Mouse (Mus musculus) v-Abl transformed pro-B cells (cell line): ENCODE data around the gene Nit2.

Experiments
- in situ Hi-C, 2 experiments: fragments of 400-800 bp; cut with MboI; formaldehyde crosslinking; loops; one replicate each; pipeline ENCODE4 v1.15.1; 2025; ENCODE audit not compliant: unreplicated experiment in 2 of 2

Nit2 gene

DNA sequence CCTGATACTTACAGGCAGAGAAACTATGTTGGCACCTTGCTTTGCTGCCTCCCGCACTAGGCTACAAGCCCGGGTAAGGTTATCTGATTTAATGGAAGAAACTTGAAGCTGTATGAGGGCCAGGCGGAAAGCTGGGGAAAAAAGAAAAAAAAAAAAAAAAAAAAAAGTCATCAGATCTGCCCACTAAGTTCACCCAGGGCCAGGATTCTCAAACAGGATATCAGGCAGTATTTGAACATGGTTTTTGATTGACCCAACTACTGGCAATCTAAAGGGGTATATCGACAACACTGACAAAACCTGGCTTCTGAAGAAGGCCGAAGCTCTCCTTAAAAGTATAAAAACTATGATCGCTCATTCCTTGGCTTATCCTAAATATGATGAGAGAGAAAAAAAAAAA lies 1.1 kb downstream of the Nit2 start:
- in situ Hi-C loops = loop anchor here (5.0 to 10.0 kb wide), 3 partner anchors 44 to 391 kb away; partner anchors contain the start of gene Tomm70a (in 1 of the 2)

DNA sequence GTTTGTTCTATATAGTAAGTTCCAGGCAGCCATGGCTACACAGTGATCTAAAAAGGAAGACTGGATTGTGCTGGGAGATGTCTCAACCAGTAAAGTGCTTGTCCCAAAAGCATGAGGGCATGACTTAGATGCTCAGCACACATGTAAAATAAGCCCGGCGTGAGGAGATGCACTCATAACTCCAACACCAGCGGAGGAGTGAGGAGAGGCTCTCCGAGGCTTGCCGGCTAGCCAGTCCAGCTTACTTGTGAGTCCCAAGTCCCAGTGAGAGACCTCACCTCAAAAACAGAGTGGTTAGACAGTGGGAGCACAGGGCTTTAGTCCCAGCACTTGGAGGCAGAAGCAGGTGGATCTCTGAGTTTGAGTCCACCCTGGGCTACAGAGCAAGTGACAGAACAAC lies 2.0 kb downstream of the Nit2 start:
- in situ Hi-C loops = loop anchor here (5.0 to 10.0 kb wide), 3 partner anchors 43 to 390 kb away; partner anchors contain the start of gene Tomm70a (in 1 of the 2)

DNA sequence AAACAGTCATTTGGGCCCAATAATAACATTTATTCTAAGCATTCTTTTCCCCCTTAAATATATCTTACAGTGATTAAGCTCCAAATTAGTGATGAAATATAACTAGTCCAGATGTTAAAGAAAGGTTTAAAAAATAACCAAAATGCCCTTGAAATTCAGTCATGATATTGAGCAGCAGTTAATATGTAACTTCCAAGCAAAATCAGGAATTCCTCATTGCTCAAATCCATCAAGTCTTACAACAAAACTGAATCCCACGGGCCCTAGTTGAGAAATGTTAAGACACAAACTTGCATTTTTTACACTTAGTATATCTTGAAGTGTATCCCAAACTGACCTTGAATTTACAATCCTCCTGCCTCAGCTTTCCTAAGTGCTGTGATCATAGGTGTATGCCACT lies 3.4 kb downstream of the Nit2 start:
- in situ Hi-C loops = loop anchor here in 1 of 2 experiments (10.0 kb wide), 1 partner anchor 389 kb away; no protein-coding TSS in a partner anchor

DNA sequence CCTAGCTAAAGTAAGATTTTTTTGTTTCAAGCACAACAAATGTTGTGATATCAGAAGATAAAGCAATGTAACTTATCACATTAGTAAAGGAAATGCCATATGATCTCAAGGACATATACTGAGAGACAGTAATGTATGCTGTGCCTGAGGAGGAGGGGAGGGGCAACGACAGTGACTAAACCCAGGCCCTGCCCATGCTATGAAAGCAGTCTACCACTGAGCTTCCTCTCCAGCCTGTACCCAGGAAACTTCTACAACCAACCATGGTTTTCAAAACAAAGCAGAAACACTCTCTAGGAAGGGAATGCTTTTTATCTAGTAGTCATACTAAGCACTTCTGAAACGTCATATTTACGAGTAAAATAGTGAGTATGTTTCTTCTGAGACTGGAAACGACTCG lies 4.3 kb downstream of the Nit2 start:
- in situ Hi-C loops = loop anchor here in 1 of 2 experiments (10.0 kb wide), 1 partner anchor 388 kb away; no protein-coding TSS in a partner anchor

DNA sequence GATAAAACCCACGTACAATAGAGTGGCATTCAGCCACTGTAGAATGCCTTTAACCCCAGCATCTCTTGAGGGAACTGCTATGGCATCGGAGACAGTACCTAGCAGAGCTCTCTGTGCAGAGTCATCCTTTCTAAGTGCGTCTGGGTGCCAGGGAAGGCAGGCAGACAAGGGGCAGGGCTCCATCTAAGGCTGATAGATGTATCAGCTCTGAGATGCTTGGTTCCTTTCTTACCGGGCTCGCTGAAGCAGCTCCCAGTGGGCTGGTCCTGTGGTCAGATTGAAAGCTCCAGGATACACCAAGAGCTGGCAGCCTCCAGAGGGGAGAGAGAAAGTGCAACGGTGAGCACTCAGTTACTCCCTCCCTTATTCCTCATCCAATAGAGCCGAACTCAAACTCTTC lies 7.3 kb downstream of the Nit2 start:
- in situ Hi-C loops = loop anchor here in 1 of 2 experiments (10.0 kb wide), 1 partner anchor 385 kb away; no protein-coding TSS in a partner anchor

DNA sequence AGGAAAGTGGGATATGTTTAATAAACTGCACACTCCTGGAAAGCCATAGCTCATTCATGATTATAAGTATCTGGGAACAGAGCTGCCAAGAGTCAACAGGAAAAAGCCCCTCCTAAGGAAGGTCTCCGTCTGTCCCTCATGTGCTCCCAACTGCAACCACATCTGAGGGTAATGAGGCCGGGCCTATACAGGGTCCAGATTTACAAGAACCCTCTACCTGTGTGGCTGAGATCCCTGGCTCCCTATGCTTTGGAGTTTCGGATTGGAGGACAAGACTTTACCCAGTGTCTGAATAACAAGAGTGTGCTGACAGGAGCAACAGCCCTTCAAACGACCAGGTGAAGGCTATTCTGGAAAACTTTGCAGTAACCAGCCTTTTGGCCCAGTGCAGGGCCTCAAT lies 9.4 kb downstream of the Nit2 start:
- in situ Hi-C loops = no loop called here

DNA sequence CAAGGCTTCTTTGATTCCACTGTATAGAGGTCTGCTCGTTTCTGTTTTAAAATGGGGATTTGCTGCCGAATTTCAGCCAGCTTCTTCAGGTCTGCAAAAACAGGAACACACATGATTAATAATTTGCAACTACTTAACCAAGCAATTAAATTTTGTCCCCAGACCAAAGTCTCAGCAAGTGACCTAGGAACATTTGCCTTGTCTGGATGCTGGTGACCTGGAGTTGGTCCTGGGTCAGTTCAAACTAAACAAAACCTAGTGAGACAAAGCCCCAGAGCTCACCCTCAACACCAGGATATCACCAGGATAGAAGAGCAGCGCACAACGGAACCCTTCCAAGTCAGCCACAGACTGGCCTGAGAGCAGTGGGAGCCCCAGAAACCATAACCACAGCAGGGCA lies 10.1 kb downstream of the Nit2 start:
- in situ Hi-C loops = no loop called here

DNA sequence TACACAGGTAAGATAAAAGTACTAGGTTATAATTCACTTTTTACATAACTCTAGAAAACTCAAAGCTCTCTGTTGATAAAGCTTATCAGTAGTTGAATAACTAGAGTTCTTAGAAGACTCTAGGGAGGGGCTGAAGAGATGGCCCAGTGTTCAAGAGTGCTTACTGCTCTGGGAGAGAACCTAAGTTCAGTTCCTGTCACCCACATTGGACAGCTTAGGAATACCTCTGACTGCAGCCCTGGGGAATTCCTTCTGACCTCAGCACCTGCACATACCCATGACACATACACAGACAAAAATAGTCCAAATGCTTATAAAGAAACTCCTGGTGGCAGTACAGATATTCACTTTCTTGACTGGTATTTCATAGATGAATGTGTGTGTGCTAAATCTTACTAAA lies 11.2 kb downstream of the Nit2 start:
- in situ Hi-C loops = no loop called here

DNA sequence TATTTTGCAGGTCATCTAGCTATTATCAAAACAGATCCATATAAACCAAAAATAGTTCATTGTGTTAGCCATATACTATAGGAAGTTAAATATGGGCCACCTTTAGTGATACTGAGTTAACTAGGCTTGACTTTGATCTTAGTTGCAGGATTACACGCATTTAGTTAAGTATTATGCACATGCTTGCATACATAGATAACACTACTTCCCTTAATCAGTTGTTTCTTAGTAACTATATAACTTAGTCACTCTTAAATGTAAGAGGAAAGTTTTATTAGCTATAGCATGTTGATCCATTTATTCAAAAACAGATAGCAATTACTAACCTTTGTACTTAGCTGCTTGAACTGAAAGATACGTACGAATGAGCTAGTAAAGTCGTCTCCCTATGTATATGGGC lies 15.7 kb downstream of the Nit2 start:
- in situ Hi-C loops = no loop called here

DNA sequence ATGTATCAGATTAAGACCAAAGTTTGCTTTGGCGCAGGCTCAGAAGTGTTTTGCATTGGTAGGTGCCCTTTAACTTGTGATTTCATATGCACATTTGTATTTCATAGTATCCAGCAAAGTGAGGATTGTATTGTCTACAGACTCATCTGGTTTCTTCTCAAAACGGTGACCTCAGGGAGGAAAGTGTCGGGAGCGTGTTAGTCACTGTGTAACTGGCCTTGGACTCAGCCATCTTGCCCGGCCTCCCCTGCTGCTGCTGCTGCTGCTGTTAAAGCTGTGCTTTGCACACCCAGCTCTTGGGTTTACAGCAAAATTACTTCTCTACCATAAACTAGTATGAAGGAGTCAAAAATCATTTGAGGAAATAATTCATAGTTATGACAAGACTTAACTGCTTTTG lies 22.4 kb downstream of the Nit2 start:
- in situ Hi-C loops = no loop called here

DNA sequence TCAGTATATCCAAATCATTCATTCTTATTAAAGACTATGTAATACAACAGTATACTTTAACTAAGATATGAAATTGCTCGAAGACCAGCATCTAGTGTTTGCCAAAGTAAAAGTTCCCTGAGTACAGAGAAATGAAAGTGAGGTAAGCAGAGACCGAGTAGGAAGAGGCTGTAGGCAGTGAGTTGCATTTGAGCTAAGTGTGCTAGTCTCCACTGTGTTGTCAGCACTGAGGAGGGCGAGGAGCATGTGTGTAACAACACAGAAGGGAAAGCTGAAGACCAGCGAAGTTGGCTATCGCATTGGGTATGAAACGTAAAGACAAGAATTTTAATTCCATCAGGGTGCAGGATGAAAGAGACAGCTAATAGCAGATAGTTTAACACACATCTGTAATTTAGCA lies 33.5 kb downstream of the Nit2 start:
- in situ Hi-C loops = no loop called here

DNA sequence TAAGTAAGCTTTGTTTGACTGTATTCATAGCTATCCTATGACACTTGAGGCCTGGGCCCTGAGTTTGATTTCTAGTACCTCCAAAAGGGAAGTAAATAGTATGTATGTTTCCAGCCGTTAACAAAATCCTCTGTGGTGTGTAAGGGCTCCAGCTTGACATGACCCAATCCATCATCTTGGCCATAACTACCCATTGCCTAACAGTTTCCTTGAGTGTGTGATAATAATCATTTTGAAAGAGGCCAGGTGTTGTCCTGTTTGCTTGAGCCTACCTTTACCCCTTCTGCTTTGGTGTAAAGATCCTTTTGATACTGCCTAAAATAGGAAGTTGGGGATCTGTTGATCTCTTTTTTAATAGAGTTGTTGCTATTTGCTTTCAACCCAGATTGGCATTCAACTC lies 34.8 kb downstream of the Nit2 start:
- in situ Hi-C loops = no loop called here

DNA sequence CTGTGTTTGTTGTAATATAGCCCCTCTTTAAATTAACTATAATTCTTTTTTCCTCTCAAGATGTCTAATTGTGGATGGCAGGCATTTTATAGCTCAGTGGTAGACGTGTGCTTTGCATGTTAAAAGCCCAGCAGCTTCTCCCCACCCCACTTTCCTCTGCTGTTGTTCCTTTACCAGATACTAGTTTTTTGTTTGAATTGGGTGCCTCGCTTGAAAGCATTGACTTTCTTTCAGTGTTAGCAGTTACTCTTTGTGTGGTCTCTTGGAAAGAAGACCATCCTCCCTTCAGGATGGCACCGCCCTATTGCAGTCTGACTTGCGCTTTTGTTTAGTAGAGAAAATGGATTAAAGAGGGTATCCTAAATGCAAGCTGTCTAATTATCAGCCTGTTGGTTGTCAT lies 35.6 kb downstream of the Nit2 start:
- in situ Hi-C loops = no loop called here

DNA sequence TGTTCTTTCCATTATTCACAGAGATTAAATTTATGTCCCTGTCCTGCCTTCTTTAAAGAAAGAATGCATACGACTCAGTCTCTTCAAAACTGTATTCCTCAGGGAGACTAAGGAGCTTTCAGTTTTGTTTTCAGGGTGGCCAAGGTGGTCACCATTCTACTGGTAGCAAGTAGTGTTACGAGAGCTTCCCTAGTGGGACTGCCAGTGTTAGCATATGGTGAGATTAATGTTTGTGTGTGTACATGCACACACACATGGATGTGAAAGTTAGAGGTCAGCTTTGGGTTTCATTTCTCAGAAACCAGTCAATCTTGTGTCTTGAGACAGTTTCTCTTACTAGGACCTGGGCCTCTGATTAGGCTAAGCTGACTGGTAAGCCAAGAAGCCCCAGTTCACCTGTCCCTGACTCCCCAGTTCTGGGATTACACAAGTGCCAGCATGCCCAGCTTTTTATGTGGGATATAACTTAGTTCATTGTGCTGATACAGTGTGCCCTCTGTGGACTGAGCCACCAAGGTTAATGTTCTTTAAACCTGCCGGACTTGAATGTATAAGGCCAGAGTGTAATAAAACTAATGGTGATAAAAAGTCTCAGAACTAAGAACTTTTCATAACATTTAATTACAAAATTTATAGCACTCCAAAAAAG lies 36.3 kb downstream of the Nit2 start:
- in situ Hi-C loops = no loop called here

DNA sequence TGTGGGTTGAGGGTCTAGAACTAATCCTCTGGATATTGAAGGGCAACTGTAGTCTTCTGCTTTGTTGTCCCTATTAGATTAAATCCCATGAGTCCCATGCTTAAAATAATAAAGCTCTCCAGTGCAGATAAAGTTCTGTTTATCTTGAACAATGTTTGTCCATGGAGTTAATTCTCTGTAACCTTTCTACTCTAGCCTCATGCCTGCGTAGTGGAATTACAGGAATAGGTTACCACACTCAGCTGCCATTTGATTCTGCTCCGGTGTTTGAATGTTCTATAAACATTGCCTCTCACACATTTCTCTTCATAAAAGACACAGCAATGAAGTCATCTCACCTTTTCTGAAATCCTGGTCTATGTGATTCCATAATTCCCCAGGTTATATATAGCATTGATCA lies 39.3 kb downstream of the Nit2 start:
- in situ Hi-C loops = no loop called here

DNA sequence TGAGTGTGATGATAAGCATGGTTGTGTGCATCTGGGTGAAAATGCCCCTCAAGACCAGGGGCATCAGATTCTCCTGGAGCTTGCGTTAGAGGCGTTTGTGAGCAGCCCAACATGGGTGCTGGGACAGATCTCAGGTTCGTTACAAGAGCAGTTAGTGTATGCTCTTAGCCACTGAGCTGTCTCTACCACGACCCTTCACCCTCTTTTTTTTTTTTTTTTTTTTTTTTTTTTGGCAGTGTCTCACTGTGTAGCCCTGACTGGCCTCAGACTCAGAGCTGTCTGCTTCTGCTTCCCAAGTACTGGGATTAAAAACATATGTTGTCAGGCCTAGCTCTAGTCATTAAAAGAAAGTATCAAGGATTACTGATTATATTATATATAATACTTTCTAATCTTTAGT lies 40.9 kb downstream of the Nit2 start:
- in situ Hi-C loops = no loop called here

DNA sequence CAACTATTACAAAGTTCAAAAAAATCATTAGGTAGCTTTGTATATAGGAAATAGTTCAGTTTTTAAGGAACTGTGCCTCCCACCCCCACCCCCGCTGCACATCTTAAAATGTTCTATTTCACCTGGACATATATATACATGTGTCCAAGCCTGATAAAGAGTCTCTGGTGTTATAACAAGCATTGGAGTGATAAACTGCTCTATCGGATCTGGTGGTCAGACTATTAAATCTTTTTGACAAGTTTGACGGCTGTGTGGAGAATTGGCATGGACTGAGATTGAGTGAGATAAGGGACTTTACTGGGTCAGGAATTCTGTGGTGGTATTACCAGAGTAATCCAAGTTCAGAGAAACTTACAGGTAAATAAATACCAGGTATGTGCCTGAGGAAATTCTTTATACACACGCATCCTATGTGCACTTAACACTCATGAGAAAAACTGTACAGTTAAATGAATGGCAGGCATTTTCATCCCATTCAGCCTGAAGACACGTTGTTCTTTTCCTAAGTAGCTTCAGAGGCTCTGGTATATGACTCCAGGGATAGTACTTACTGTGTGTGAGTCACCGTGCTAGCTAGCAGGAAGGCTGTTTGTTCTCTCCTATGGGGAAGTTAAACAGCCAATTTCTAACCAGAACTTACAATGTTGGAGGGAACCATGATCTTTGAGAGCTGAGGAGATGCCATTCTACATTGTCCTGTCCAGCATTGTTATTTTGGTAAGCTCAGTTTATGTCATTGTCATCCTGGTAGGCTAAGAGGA lies 44.3 kb downstream of the Nit2 start:
- in situ Hi-C loops = loop anchor here (5.0 to 25.0 kb wide), 4 partner anchors 44 to 1611 kb away; partner anchors contain the start of gene Nit2 (in 1 of the 2)

DNA sequence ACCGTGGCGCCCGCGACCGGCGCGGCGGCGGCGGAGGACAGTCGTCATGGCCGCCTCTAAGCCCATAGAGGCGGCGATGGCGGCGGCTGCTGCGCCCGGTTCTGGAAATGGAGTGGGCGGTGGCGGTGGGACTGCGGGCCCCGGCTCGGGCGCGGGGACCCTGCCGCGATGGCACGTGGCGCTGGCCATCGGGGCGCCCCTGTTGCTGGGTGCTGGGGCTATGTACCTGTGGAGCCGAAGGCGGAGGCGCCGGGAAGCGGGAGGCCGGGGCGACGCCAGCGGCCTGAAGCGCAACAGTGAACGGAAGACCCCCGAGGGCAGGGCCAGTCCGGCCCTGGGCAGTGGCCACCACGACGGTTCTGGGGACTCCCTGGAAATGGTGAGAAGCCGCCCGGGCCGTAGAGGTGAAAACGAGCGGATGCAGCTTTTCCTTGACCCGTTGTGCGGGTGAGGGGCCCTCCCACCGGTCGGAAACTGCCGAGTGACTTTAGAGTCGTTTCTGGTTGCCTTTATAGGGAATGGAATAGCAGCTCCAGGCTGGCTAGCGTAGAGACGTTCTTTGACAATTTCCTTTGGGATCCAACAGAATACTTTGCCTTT lies 45.2 kb downstream of the Nit2 start:
- in situ Hi-C loops = loop anchor here (5.0 to 25.0 kb wide), 4 partner anchors 45 to 1610 kb away; partner anchors contain the start of gene Nit2 (in 1 of the 2)

DNA sequence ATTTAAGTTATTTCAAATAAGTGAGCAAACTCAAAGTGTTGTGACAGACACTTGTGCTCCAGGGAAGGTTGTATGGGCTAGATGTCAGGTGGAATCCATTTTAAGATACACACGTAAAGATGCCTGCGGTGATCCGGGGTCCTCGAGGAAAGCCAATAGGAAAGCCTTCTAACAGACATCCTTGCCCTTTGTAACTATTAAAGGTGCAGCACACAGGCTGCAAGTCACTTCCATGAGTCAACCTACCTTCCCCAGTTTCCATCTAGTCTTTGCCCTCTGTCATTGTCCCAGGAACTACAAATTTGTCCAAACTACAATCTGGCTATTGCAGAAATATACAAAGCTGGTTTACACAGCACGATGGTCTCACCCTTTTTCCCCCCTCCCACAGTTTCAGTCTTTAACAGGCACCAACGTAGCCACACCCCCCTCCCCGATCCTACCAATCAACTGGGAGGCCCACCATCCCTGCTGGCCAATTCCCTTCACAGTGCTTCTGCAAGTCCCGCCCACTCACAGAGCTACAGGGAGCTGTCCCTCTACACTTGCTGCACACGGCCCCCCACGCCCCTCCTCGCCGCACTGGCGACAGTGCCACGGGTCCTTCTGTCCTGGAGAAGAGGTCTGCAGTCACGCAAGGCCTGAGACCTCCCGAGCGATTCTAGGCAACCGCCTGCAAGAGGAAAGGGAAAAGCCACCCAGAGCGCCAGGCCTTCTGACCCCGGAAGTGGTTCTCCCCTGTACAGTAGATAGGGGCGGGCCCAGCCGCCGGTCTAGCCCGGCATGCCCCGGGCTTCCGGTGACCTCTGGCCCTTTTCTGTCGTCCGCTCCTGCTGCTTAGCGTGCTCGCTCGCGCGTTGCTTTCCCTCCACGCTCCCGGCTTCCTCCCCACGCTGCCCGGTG lies 46.0 kb downstream of the Nit2 start, which contains the start of gene Tomm70a:
Gene Tomm70a, plus strand, starts transcription at position 791 of the 903 bp plus-strand sequence.
- in situ Hi-C loops = loop anchor here (5.0 to 25.0 kb wide), 4 partner anchors 46 to 1609 kb away; partner anchors contain the start of gene Nit2 (in 1 of the 2)

DNA sequence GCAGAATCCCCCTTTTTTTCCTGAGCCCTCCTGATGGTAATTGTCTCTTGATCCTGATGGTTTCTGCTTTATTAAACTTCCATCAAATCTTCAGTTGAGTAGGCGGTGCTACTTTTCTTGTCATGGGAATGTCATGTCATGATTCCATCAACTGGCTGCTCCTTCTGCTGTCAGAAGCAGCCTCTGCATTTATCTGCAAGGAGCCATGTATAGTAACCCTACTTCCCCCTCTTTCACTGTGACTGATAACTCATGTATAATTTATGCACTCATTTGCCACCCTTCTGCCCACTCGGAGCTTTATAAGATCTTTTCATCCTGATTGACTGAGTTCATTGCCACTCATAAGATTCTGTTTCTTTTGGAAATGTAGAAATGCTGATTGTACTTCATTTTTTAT lies 49.6 kb downstream of the Nit2 start:
- in situ Hi-C loops = loop anchor here (5.0 to 25.0 kb wide), 6 partner anchors 50 to 1605 kb away; partner anchors contain the start of gene Nit2 (in 1 of the 2)
